Mouse (Mus musculus) CD4-positive helper T cell, adult 2 months (primary cell): Measurements from ENCODE around the gene Iqcf6.

Experiments used
- DNase-seq: peaks from one replicate; pipeline ENCODE4 v3.0.0-alpha.2; 2012; ENCODE audit warnings: low read depth, missing footprints, low spot score

Iqcf6 gene

DNA sequence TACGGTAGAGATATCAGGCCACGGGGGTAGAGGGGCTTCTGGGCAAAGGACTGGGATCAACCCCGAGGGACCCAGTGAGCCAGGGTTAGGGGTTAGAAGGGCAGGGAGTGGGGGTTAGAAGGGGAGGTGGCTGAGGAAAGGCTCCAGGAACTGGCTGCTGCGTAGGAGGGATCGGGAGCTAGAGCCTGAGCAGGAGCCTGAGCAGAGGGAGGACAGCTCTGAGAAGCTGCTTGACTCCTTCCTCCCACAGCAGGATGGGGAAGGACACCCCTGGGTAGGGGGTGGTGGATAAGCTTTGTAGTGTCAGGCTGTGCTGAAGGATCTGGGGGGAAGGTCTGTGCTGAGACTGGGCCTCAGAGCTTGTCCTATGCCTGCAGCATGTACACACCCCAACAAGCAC lies 30.4 kb downstream of the Iqcf6 start:
- no peak for DNase-seq

DNA sequence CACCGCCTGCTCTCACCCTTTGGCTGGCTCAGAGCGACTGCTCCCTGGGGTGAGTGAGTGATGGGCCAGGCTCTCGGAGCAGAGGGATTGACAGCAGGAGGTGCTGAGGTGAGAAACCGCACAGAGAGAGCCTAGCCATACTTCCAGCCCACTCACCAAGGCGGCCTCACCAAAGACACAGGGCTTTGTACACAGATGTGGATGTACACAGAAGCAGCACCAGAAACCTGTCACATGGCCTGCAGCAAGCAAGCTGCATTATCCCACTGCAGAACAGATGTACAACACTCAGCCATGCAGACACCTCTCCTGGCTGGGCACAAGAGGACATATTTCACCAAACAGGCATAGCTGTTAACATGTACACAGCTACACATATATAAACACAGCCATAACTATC lies 31.2 kb downstream of the Iqcf6 start:
- DNase-seq, result no peak

DNA sequence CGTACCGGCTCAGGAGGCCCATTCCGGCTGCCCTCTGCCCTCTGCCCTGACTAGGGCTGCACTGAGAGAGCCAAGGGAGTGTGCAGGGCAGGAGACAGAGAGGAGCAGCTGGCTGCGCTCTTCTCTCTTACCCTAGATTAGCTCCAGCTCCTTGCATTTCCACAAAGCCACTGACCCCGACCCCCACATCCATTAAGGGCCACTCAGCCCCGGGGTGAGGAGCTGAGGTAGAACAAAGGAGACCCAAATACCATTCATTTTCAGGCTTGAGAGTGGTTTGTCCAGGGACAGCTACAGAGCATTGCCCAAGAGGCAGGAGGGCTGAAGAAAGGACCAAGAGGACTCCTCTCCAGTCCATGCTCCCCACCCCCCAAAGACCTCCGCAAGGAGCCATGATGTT lies 33.1 kb downstream of the Iqcf6 start:
- no peak for DNase-seq

DNA sequence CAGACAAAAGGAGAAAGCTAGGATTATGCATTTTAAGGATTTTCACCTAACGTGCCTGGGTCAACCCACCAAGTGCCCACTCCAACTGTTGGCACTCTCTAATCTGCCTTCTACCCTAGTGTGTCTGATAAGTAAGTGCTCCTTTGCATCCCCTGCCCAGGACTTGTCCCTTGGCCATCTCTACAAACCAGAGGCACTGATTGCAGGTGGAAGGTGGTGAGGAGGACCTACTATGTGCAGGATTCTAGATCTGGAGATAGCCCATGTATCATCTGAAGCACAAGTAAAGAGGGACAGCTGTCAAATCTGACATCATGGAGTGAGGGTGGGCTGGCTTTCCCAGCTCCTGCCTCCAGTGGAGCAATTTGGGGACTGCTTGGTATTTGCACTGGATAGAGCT lies 33.6 kb downstream of the Iqcf6 start:
- DNase-seq, result no peak

DNA sequence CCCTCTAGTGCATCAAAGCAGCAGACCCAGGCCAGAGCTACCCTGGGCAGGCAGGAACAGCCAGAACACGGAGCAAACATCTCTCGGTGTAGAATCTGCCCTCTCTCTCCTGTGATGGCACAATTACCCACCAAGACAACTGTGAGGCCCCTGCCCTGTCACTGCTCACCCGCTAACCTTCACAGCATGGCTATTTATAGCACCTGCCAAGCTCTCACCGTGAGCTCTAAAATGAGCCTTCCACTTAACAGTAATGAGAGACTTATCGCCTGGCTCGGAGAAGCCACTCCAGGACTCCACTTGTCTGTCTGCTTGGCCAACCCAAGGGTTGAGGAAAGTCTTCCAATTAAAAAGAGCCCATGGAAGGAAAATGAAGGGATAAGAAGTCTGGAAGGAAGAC lies 36.8 kb downstream of the Iqcf6 start:
- DNase-seq, result no peak

DNA sequence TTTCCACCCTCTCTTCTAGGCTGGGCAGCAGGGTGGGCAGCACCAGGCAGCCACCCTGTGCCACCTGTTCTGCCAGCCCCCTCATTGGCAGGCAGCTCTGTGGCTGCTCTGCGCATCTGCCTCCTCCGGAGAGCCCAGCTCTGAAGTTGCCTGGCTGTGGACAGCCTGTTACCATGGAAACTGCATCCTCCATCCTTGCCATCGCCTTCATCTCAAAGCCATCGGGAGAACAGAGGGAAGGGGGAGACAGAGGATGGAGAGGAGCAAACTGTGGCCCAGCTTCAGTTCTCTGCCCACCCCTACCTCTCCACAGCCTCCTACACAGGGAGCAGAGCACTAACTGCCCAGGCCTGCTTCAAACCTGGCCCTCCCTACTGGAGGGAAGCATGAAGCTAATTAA lies 38.1 kb downstream of the Iqcf6 start:
- no peak for DNase-seq

DNA sequence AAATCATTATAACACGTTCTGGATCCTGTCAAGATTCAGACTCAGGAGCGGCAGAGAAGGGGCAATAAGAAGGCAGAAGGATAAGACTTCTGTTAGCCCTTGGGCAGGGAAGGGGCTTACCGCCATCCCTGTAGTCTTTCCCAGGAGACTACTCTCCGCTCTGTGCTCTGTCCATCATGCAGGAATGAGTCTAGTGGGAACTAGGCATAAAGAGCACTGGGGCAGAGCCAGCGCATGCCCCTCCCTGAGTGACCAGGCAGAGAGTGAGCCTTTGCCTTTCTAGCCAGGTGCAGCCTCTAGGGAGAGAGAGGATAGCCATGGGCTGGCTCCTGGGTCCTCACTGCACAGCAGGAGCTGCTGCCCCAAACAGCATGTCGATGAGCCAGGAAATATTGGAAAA lies 38.5 kb downstream of the Iqcf6 start:
- DNase-seq, result no peak

DNA sequence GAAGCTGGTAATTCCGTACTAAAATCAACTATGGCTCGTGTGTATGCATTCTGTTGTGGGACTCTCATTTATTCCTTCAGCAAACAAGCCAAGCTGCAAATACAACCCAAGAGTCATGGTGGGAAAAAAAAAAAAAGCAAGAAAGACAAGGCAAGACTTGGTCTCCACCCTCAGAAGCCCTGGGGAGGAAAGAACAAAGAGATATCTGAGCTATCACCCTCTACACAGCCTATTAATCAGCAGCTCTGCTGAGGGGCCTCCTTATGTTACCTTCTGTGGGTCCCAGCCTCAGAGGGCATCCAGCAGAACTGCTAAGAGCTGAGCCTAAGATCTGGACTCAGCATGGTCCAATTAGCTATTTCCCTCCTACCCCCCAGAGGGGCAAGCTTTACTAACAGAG lies 47.5 kb downstream of the Iqcf6 start:
- DNase-seq, result no peak

DNA sequence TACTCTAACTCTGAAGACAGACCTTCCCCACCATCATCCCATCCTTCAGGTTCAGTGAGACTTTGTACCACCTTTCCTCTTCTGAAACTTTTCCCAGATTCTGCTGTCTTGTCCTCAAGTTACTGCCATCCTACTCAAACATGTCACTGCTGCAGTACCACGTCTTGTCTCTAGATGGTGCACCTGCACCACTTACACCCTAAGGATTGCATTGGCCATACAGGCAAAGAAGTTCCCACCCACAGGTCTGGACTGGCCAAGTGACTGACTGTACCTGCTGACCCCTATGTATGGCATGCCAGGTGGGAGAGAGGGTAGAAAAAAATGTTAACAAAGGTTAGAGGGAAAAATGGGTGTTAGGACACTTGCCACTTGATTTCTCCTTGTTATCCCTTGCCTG lies 49.1 kb downstream of the Iqcf6 start:
- peak; percentile 75 for DNase-seq

DNA sequence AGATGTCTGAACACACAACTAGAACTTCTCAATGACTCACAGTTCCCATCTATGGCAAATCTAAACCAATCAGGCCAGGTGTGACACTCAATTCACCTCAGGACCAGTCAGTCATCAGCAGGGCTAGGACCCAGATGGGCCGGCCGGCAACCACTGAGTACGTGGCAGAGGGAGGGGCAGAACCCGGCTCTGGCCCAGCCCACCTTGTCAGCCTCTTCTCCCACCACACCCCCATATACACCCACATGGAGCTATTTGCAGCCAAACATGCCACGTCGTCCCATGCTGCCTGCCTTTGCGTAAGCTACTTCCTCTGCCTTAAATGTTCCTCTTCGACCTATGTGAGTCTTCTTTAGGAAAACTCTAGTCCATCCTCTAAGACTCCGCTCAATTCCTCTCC lies 49.6 kb downstream of the Iqcf6 start:
- no peak for DNase-seq

DNA sequence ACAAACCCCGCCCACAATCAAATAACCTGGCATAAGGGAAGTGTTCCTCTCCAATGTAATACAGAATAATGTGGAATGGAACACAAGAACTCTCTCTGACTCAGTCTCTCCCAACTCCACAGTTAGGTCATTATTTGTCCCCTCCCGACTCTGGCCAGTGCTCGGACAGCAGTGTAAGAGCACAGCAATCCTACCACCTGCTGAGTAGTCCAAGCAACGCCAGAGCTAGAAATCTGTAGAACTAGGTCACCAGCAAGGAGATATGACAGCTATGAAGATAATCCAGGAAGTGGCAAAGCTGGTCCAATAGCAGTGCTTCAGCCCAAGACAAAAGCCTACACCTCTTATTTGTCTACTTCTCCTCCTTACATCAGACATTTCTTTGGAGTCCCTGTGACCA lies 50.2 kb downstream of the Iqcf6 start:
- no peak for DNase-seq
